Mouse (Mus musculus): ENCODE results near the gene Ppt2. TPM values are rescaled to one million over a fixed set of nuclear protein-coding genes. Genes with fewer than 3 reads are reported as not detected.

Ppt2 gene
- 44.8 and 48.2 TPM in 2 replicates for polyA plus RNA-seq (2012; rRNA removed)

GRCm38 (mm10) chr17:34627943-34628643 is at the start of gene Ppt2:
Gene Ppt2, minus strand, starts transcription at chr17:34628510.

GRCm38 (mm10) chr17:34670235-34670634 is 41.9 kb upstream of the Ppt2 start, which contains the start of gene Tnxb:
Gene Tnxb, plus strand, starts transcription at chr17:34670535.

GRCm38 (mm10) chr17:34646906-34647787 is 18.8 kb upstream of the Ppt2 start, which contains the start of gene Atf6b:
Gene Atf6b, plus strand, starts transcription at chr17:34647146.

GRCm38 (mm10) chr17:34644608-34645007 is 16.3 kb upstream of the Ppt2 start, which contains the start of gene Fkbpl:
Gene Fkbpl, plus strand, starts transcription at chr17:34644764.

GRCm38 (mm10) chr17:34629221-34629751 is 976 bp upstream of the Ppt2 start, which contains the start of gene Prrt1:
Gene Prrt1, plus strand, starts transcription at chr17:34629533.

GRCm38 (mm10) chr17:34615871-34616270 is 12.4 kb downstream of the Ppt2 start, which contains the start of gene Egfl8:
Gene Egfl8, minus strand, starts transcription at chr17:34615971.

GRCm38 (mm10) chr17:34604061-34604508 is 24.2 kb downstream of the Ppt2 start, which contains the start of gene Agpat1:
Gene Agpat1, plus strand, starts transcription at chr17:34604262.

GRCm38 (mm10) chr17:34603375-34604060 is 24.8 kb downstream of the Ppt2 start, which contains the start of gene Rnf5:
Gene Rnf5, minus strand, starts transcription at chr17:34603690.

GRCm38 (mm10) chr17:34597566-34598095 is 30.7 kb downstream of the Ppt2 start, which contains the start of gene Ager:
Gene Ager, plus strand, starts transcription at chr17:34597862.

GRCm38 (mm10) chr17:34591029-34591993 is 37.0 kb downstream of the Ppt2 start, which contains the start of gene Pbx2:
Gene Pbx2, plus strand, starts transcription at chr17:34591266.

GRCm38 (mm10) chr17:34589681-34590101 is 38.6 kb downstream of the Ppt2 start, which contains the start of gene Gpsm3:
Gene Gpsm3, plus strand, starts transcription at chr17:34589806.

Other genes starting within 250 kb of the Ppt2 start
- 0.16 and 0.50 TPM in 2 replicates for gene BC051142, start 229.7 kb downstream of the Ppt2 start, polyA plus RNA-seq (2012; rRNA removed)
- 30.1 and 33.4 TPM in 2 replicates for gene Btnl4, start 151.2 kb downstream of the Ppt2 start, polyA plus RNA-seq (2012; rRNA removed)
- 19.2 and 24.2 TPM in 2 replicates for gene Btnl6, start 111.2 kb downstream of the Ppt2 start, polyA plus RNA-seq (2012; rRNA removed)
- 21.6 and 28.1 TPM in 2 replicates for gene Notch4, start 64.2 kb downstream of the Ppt2 start, polyA plus RNA-seq (2012; rRNA removed)
- gene Gpsm3, start 38.7 kb downstream of the Ppt2 start, polyA plus RNA-seq (2012; rRNA removed), result 7.0 and 8.0 TPM in 2 replicates
- gene Pbx2, start 37.2 kb downstream of the Ppt2 start, polyA plus RNA-seq (2012; rRNA removed), result 61.4 and 62.5 TPM in 2 replicates
- 2.2 and 2.4 TPM in 2 replicates for gene Ager, start 30.6 kb downstream of the Ppt2 start, polyA plus RNA-seq (2012; rRNA removed)
- gene Rnf5, start 24.8 kb downstream of the Ppt2 start, polyA plus RNA-seq (2012; rRNA removed), result 91.2 and 137 TPM in 2 replicates
- 343 and 453 TPM in 2 replicates for gene Agpat1, start 24.2 kb downstream of the Ppt2 start, polyA plus RNA-seq (2012; rRNA removed)
- 3.5 and 4.3 TPM in 2 replicates for gene Egfl8, start 12.5 kb downstream of the Ppt2 start, polyA plus RNA-seq (2012; rRNA removed)
- 6.9 and 8.9 TPM in 2 replicates for gene Prrt1, start 1.0 kb upstream of the Ppt2 start, polyA plus RNA-seq (2012; rRNA removed)
- 4.6 and 5.3 TPM in 2 replicates for gene Fkbpl, start 16.3 kb upstream of the Ppt2 start, polyA plus RNA-seq (2012; rRNA removed)
- 93.5 and 97.8 TPM in 2 replicates for gene Atf6b, start 18.6 kb upstream of the Ppt2 start, polyA plus RNA-seq (2012; rRNA removed)
- gene Tnxb, start 42.0 kb upstream of the Ppt2 start, polyA plus RNA-seq (2012; rRNA removed), result 56.6 TPM in 2 replicates
- gene C4b, start 115.4 kb upstream of the Ppt2 start, polyA plus RNA-seq (2012; rRNA removed), result 24.3 and 25.4 TPM in 2 replicates
- gene Cyp21a1, start 176.1 kb upstream of the Ppt2 start, polyA plus RNA-seq (2012; rRNA removed), result not detected in 2 replicates
- 50.0 and 62.6 TPM in 2 replicates for gene Stk19, start 208.4 kb upstream of the Ppt2 start, polyA plus RNA-seq (2012; rRNA removed)
- gene Dxo, start 208.5 kb upstream of the Ppt2 start, polyA plus RNA-seq (2012; rRNA removed), result 65.2 and 67.7 TPM in 2 replicates
- 94.8 and 130 TPM in 2 replicates for gene Skiv2l, start 221.7 kb upstream of the Ppt2 start, polyA plus RNA-seq (2012; rRNA removed)
- 22.3 and 23.8 TPM in 2 replicates for gene Nelfe, start 221.9 kb upstream of the Ppt2 start, polyA plus RNA-seq (2012; rRNA removed)
- 28.6 and 30.9 TPM in 2 replicates for gene Cfb, start 234.0 kb upstream of the Ppt2 start, polyA plus RNA-seq (2012; rRNA removed)

Measured in colon, adult 2 months (tissue).